Mouse (Mus musculus) hematopoietic stem cell, adult 5-6 weeks (primary cell): ENCODE measurements around the gene Gaa. TPM values are rescaled to one million over a fixed set of nuclear protein-coding genes. Genes with fewer than 3 reads are reported as not detected.

Source experiments
- ATAC-seq, 2 experiments: fragments of 125-278 bp in 1 of 2; replicated peaks in 1 of 2; 2 replicates each; pipeline ENCODE4 v1.8.0; 2016 to 2017; ENCODE audit warnings: inconsistent platforms in 2 of 2, mild to moderate bottlenecking in 2 of 2, moderate number of reproducible peaks in 2 of 2, low read depth in 1 of 2, moderate TSS enrichment in 1 of 2; ENCODE audit not compliant: low FRiP score in 2 of 2, poor library complexity in 2 of 2, severe bottlenecking in 2 of 2, insufficient read depth in 1 of 2, low TSS enrichment in 1 of 2
- total RNA-seq: library from RNA; stranded (forward); fragments of 172-1452, 232-1000 nt; gene quantifications from 2 replicates; pipeline ENCODE4 v1.2.3, GENCODE M21; 2017

The Gaa gene
- total RNA-seq, 1 experiment from 2014 or later, result 24.5 TPM

- no peak for ATAC-seq
Observed at GRCm38 (mm10) chr11:119330592-119330991, 62.9 kb downstream of the Gaa start.

DNA sequence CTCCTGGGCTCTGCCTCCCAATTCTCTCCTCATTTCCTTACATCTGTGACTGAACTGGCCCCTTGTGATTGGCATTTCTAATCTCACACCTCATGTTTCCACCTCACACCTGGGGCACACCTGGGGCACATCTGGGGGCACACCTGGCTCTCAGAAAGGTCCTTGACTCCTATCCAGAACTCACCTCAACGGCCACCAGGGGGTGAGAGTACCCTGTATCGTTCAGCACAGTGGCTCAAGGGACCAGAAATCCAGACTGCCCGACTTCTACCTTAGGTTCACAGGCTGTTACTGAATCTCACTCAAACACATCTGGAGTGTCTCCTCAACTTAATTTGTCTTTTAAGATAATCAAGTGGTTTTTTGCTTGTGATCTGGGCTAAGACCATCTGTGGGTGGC, 64.3 kb downstream of the Gaa start:
- no peak for ATAC-seq

Other genes starting within 250 kb of the Gaa start
- 10.6 and 12.3 TPM in 2 replicates for gene Cbx2, start 244.9 kb upstream of the Gaa start, total RNA-seq
- gene Cbx8, start 226.9 kb upstream of the Gaa start, total RNA-seq, result 2.9 and 3.0 TPM in 2 replicates
- 15.7 and 19.7 TPM in 2 replicates for gene Cbx4, start 181.7 kb upstream of the Gaa start, total RNA-seq
- gene Tbc1d16, start 39.4 kb upstream of the Gaa start, total RNA-seq, result 5.5 TPM in 2 replicates
- 16.1 and 17.6 TPM in 2 replicates for gene Ccdc40, start 39.3 kb upstream of the Gaa start, total RNA-seq
- 163 and 189 TPM in 2 replicates for gene Eif4a3, start 32.2 kb downstream of the Gaa start, total RNA-seq
- not detected in 2 replicates for gene Card14, start 39.9 kb downstream of the Gaa start, total RNA-seq
- 17.1 and 21.2 TPM in 2 replicates for gene Sgsh, start 87.6 kb downstream of the Gaa start, total RNA-seq
- gene Slc26a11, start 87.7 kb downstream of the Gaa start, total RNA-seq, result 7.7 and 7.9 TPM in 2 replicates
- gene Rnf213, start 125.2 kb downstream of the Gaa start, total RNA-seq, result 105 and 116 TPM in 2 replicates
- 11.3 and 25.1 TPM in 2 replicates for gene Endov, start 223.5 kb downstream of the Gaa start, total RNA-seq